Mouse (Mus musculus) MEL (cell line): ENCODE measurements around the gene Slc25a33. TPM values are rescaled to one million over a fixed set of nuclear protein-coding genes. Genes with fewer than 3 reads are reported as not detected.
A peak's percentile ranks its signal among the peaks of the same experiment; 100 is the strongest.

Experiments used
- DNase-seq: peaks from one replicate; pipeline ENCODE4 v3.0.0; 2011; ENCODE audit warnings: low read depth, low spot score
- H3K27ac ChIP-seq: 2 replicates; pipeline ENCODE4 v1.5.1; 2012; ENCODE audit warnings: low read depth, mild to moderate bottlenecking, control low read depth, low read length, moderate library complexity; ENCODE audit not compliant: control insufficient read depth
- H3K27me3 ChIP-seq, 2 experiments: fragments of 150-350 bp in 1 of 2; sonication (generic) in 1 of 2; 2 replicates each; pipeline ENCODE4 v1.6.1; 2012; ENCODE audit warnings: low read length in 2 of 2, mild to moderate bottlenecking in 2 of 2, improper control_type of control experiment in 1 of 2, moderate library complexity in 1 of 2; ENCODE audit not compliant: insufficient read depth in 2 of 2, control insufficient read depth in 1 of 2
- H3K36me3 ChIP-seq, 2 experiments: 2 replicates each; pipeline ENCODE4 v1.6.1; 2012 to 2014; ENCODE audit warnings: low read length in 2 of 2, improper control_type of control experiment in 1 of 2, inconsistent platforms in 1 of 2, mild to moderate bottlenecking in 1 of 2; ENCODE audit not compliant: insufficient read depth in 2 of 2, control insufficient read depth in 1 of 2
- H3K4me1 ChIP-seq, 2 experiments: fragments of 150-350 bp in 1 of 2; sonication (generic) in 1 of 2; 2 replicates each; pipeline ENCODE4 v1.6.1; 2012; ENCODE audit warnings: low read length in 2 of 2, improper control_type of control experiment in 1 of 2, mild to moderate bottlenecking in 1 of 2; ENCODE audit not compliant: insufficient read depth in 2 of 2, control insufficient read depth in 1 of 2
- H3K4me3 ChIP-seq, 2 experiments: fragments of 150-350 bp in 1 of 2; sonication (generic) in 1 of 2; 2 replicates each; pipeline ENCODE4 v1.5.1; 2012; ENCODE audit warnings: low read depth in 2 of 2, low read length in 2 of 2, mild to moderate bottlenecking in 2 of 2, moderate library complexity in 2 of 2, control low read depth in 1 of 2, improper control_type of control experiment in 1 of 2; ENCODE audit not compliant: control insufficient read depth in 1 of 2, insufficient read depth in 1 of 2
- H3K79me2 ChIP-seq: 2 replicates; pipeline ENCODE4 v1.6.1; 2012; ENCODE audit warnings: mild to moderate bottlenecking, low read length, moderate library complexity; ENCODE audit not compliant: control insufficient read depth, poor library complexity, insufficient read depth
- H3K9ac ChIP-seq: 2 replicates; pipeline ENCODE4 v1.6.1; 2012; ENCODE audit warnings: low read depth, mild to moderate bottlenecking, control low read depth, low read length, moderate library complexity; ENCODE audit not compliant: control insufficient read depth, poor library complexity, severe bottlenecking
- H3K9me3 ChIP-seq: fragments of 150-350 bp; sonication (generic); replicated peaks from 2 replicates; pipeline ENCODE4 v1.6.1; 2012; ENCODE audit warnings: mild to moderate bottlenecking, low read length, improper control_type of control experiment, moderate library complexity; ENCODE audit not compliant: insufficient read depth
- CHD1 ChIP-seq: IDR thresholded peaks from 2 replicates; pipeline ENCODE4 v1.6.1; 2012; ENCODE audit warnings: low read depth, mild to moderate bottlenecking, inconsistent platforms, low read length, improper control_type of control experiment
- CHD2 ChIP-seq: IDR thresholded peaks from 2 replicates; pipeline ENCODE4 v1.6.1; 2011; ENCODE audit warnings: low read length, improper control_type of control experiment
- CTCF ChIP-seq, 3 experiments: IDR thresholded peaks in 2 of 3; conservative IDR thresholded peaks in 1 of 3; 2 replicates each; pipeline ENCODE4 v1.5.1; 2011 to 2012; ENCODE audit warnings: low read length in 3 of 3, low read depth in 2 of 3, mild to moderate bottlenecking in 2 of 3, improper control_type of control experiment in 1 of 3, inconsistent platforms in 1 of 3, mixed read lengths in 1 of 3, moderate library complexity in 1 of 3; ENCODE audit not compliant: control insufficient read depth in 1 of 3, insufficient read depth in 1 of 3, poor library complexity in 1 of 3, severe bottlenecking in 1 of 3
- E2F4 ChIP-seq: IDR thresholded peaks from 2 replicates; pipeline ENCODE4 v1.6.1; 2011; ENCODE audit warnings: low read depth, low read length, improper control_type of control experiment, borderline replicate concordance
- EP300 ChIP-seq, 2 experiments: IDR thresholded peaks; 2 replicates each; pipeline ENCODE4 v1.6.1; 2011; ENCODE audit warnings: improper control_type of control experiment in 2 of 2, low read length in 2 of 2, low read depth in 1 of 2, mild to moderate bottlenecking in 1 of 2
- HCFC1 ChIP-seq: IDR thresholded peaks from 2 replicates; pipeline ENCODE4 v1.6.1; 2012; ENCODE audit warnings: low read depth, mild to moderate bottlenecking, inconsistent platforms, low read length, improper control_type of control experiment, moderate library complexity
- MXI1 ChIP-seq: IDR thresholded peaks from 2 replicates; pipeline ENCODE4 v1.6.1; 2011; ENCODE audit warnings: mild to moderate bottlenecking, low read depth, low read length, improper control_type of control experiment
- MYC ChIP-seq: IDR thresholded peaks from 2 replicates; pipeline ENCODE4 v1.6.1; 2011; ENCODE audit warnings: low read depth, mild to moderate bottlenecking, low read length, improper control_type of control experiment, moderate library complexity
- POLR2A ChIP-seq, 2 experiments: IDR thresholded peaks; 2 replicates each; pipeline ENCODE4 v1.6.1; 2011 to 2012; ENCODE audit warnings: low read length in 2 of 2, mild to moderate bottlenecking in 2 of 2, control low read depth in 1 of 2, improper control_type of control experiment in 1 of 2, low read depth in 1 of 2, moderate library complexity in 1 of 2; ENCODE audit not compliant: control insufficient read depth in 1 of 2, insufficient read depth in 1 of 2, poor library complexity in 1 of 2
- POLR2AphosphoS5 ChIP-seq: IDR thresholded peaks from 2 replicates; pipeline ENCODE4 v1.6.1; 2012; ENCODE audit warnings: low read depth, borderline replicate concordance, mild to moderate bottlenecking, inconsistent platforms, low read length, moderate library complexity, mixed read lengths
- SMC3 ChIP-seq: IDR thresholded peaks from 2 replicates; pipeline ENCODE4 v1.6.1; 2011; ENCODE audit warnings: low read depth, low read length, improper control_type of control experiment
- TBP ChIP-seq: IDR thresholded peaks from 2 replicates; pipeline ENCODE4 v1.8.0; 2011; ENCODE audit warnings: low read depth, low read length, improper control_type of control experiment
- TCF12 ChIP-seq: IDR thresholded peaks from 2 replicates; pipeline ENCODE4 v1.6.1; 2014; ENCODE audit warnings: low read depth, mild to moderate bottlenecking, inconsistent platforms, low read length, improper control_type of control experiment, moderate library complexity
- USF1 ChIP-seq: IDR thresholded peaks from 2 replicates; pipeline ENCODE4 v1.6.1; 2014; ENCODE audit warnings: low read depth, mild to moderate bottlenecking, inconsistent platforms, low read length, improper control_type of control experiment, moderate library complexity
- polyA plus RNA-seq, 2 experiments: library from polyadenylated mRNA; stranded (reverse) in 1 of 2; unstranded in 1 of 2; fragments of >175 nt in 1 of 2; fragments of >200 nt in 1 of 2; gene quantifications; 2 replicates each; pipeline versions ENCODE4 v1.2.1 to v1.2.4; 2012; ENCODE audit warnings: low replicate concordance in 2 of 2, low read depth in 1 of 2; ENCODE audit not compliant: insufficient read length in 2 of 2, insufficient read depth in 1 of 2, missing spikeins in 1 of 2
- total RNA-seq: library from RNA; depleted of rRNA; stranded (reverse); fragments of 300-350 nt; gene quantifications from 2 replicates; pipeline ENCODE4 v1.2.3, GENCODE M21; 2012

Gene Slc25a33
- total and polyA plus RNA-seq, 3 experiments: 20.6 to 103 (median 24.8) TPM

DNA sequence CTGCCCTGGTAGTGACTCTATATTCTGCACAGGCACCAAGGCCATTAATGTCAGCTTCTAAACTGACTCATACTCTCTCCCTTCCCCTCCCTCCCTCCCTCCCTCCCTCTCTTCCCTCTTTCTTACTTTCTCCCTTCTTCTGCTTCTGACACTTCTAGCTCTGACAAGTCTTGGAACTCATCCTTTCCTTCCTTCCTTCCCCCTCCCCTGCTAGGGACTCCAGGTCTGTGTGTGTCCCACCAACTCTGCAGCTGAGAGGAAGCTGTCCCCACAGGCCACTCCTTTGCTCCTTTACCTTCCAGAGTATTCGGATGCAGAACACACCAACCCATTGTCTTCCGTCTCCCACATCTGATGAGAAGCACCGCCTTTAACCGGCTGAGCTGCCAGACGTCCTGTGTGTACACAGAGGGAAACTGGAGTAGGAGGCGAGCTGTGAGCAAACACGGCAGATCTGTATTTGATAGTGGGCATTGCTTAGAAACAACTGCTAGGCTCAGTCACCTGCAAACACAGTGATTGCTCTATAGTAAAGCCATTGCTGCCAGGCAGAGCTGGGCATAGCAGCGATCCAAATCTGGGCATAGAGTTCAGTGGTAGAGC is 1.8 kb upstream of the Slc25a33 start:
- Histone ChIP-seq H3K9ac (no peak overlapping the region), H3K79me2 (peaks cover 49% of the 10 kb centered on the region), H3K27ac (peak overlapping the region; percentile 41; the same call in 1 of the 2 replicates), H3K27me3 (no peaks in the 10 kb centered on the region), H3K9me3 (no peaks in the 10 kb centered on the region), H3K4me3 (no peak overlapping the region), H3K4me1 (peaks cover 25 to 47% of the 10 kb centered on the region in 2 experiments), H3K36me3 (peaks cover 0 to 48% of the 10 kb centered on the region in 2 experiments; a peak in 3 of 4 replicates)
- no peak for TF ChIP-seq CTCF (IDR thresholded peaks at IDR 0.05 in 2 of 3, conservative IDR thresholded peaks at IDR 0.05 in 1 of 3; ENCODE audit: control insufficient read depth in 1 of 3, insufficient read depth in 1 of 3, low read depth in 2 of 3, low read length in 3 of 3, poor library complexity in 1 of 3, severe bottlenecking in 1 of 3)
- TF ChIP-seq MXI1: 0 out of 2 replicates have a peak, but pooled peaks have one; percentile 19
- DNase-seq: no peak

DNA sequence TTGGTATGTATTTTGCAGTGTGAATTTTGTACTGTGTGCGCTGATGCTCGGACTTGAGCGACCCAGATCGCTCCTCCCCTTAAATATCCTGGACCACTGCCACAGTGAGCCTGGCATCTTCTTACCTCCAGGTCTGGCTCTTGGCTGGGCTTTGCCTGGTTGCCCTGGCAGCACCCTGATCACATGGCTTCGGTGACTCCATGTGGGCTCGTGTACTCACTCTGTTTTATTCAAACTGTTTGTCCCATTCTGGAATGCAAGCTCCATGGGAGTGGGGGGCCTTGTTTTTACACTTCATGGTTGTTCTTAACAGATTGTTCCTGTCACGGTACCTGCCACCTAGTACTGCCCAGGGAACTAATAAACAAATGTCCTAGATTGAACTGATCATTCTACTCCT is 1.3 kb upstream of the Slc25a33 start:
- Histone ChIP-seq H3K4me3 (no peak overlapping the region), H3K79me2 (peaks cover 52% of the 10 kb centered on the region), H3K4me1 (peaks cover 24 to 47% of the 10 kb centered on the region in 2 experiments), H3K9me3 (no peaks in the 10 kb centered on the region), H3K36me3 (peaks cover 0 to 48% of the 10 kb centered on the region in 2 experiments; a peak in 3 of 4 replicates), H3K9ac (no peak overlapping the region), H3K27me3 (no peaks in the 10 kb centered on the region), H3K27ac (no peak overlapping the region)
- TF ChIP-seq CHD2: no peak
- TF ChIP-seq MYC: no peak
- no peak for TF ChIP-seq HCFC1
- TF ChIP-seq USF1: peak; percentile 17; the same call in 1 of the 2 replicates
- TF ChIP-seq E2F4: no peak
- TF ChIP-seq SMC3: no peak
- no peak for TF ChIP-seq POLR2A (IDR thresholded peaks at IDR 0.05; ENCODE audit: control insufficient read depth in 1 of 2, insufficient read depth in 1 of 2, low read depth in 1 of 2, low read length in 2 of 2, poor library complexity in 1 of 2)
- no peak for TF ChIP-seq TCF12
- no peak for TF ChIP-seq CHD1
- no peak for DNase-seq

DNA sequence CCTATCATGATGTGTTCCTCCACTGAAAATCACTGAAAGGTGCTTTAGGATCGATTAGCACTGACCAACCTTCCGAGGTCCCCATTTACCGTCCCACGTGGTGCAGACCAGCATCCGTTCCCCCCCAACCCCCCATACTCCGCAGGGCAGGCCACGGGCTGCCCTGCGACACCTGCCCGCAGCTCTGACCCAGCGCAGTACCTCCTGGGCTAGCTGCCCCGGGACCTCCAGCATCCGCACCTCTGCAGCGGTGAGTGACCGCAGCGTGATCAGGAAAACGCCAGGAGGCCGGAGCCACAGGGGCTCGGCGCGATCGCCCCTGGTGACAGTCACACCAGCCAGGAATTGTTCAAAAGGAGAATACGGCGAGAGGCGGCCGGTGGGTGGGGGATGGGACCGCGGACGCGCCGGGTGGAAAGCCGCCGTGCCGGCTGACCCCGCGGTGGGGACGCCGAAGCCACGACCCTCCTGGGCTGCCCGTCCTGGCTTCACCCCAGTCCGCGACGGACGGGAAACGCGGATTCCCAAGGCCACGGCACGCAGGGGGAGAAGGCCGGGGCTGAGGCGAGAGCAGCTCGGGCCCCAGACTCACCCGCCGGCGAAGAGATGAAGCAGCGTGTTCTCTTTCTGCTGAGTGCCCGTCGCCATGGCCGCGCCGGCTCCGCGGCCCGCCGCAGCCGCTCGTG is 526 bp downstream of the Slc25a33 start:
- peak overlapping the region; percentile 85 to 94 for H3K4me3 ChIP-seq
- peaks cover 3 to 41% of the 10 kb centered on the region in 2 experiments; a peak in 3 of 4 replicates for H3K36me3 ChIP-seq
- peak overlapping the region; percentile 56 for H3K27ac ChIP-seq
- peaks cover 21 to 32% of the 10 kb centered on the region in 2 experiments for H3K4me1 ChIP-seq
- TF ChIP-seq POLR2AphosphoS5 (no peak), USF1 (peak; percentile 78), TBP (no peak), MYC (peak; percentile 80), EP300 (IDR thresholded peaks at IDR 0.05; ENCODE audit: low read depth in 1 of 2, low read length in 2 of 2) (peak in 1 of 2 experiments; percentile 14; a peak in 1 of 4 replicates)
- DNase-seq: peak; percentile 55
- no peaks in the 10 kb centered on the region for H3K27me3 ChIP-seq
- peak overlapping the region; percentile 86 for H3K9ac ChIP-seq
- peaks cover 52% of the 10 kb centered on the region for H3K79me2 ChIP-seq
- H3K9me3 ChIP-seq: no peaks in the 10 kb centered on the region
